Mouse (Mus musculus): ENCODE data around the gene Gm10256.
"Not testable (repeated sequence)": the region's sequence is repeated elsewhere in the genome, so short reads cannot be mapped to it uniquely, and the experiment has no call there.

Gene Gm10256

GRCm38 (mm10) chrY:2830380-2830779 lies at the start of gene Gm10256, which contains the start of gene Rbmy:
Gm10256 (plus strand) TSS chrY:2830699.
Rbmy (plus strand) TSS chrY:2830680.
- DNase-seq, result not testable (repeated sequence)

DNA sequence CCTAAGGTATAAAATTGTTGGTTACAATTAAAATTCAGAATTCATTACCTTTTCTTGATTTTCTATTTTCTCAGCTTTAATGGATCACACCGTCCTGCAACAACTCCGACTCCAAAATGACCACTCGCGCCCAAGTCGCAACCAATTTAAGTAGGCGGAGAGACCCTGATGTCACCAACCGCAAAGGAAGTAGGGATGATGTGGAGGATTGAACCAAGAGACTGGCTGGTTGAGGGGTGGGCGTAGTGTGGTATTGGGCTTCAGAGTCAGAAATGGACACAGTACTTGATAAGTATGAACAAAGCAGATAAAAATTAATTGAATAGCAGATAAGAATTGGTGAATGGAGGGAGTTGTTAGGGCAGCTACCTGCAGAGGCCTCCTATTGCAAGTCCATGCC lies 34.4 kb upstream of the Gm10256 start, which contains the start of gene Gm4064:
TSS of gene Gm4064 (minus strand) at position 101 of the 400 bp plus-strand sequence.
- DNase-seq, result not testable (repeated sequence)

GRCm38 (mm10) chrY:2900689-2901088 lies 70.2 kb downstream of the Gm10256 start, which contains the start of gene Gm10352:
Gm10352 (plus strand) TSS chrY:2900989.
- not testable (repeated sequence) for DNase-seq
